Mouse (Mus musculus): ENCODE measurements at regions not wholly inside any gene's neighbourhood (a gene's known extent, or its start where the extent isn't known, plus 50 kb on each side); places are given as distances from the start of the nearest gene placed in this dataset.

GRCm38 (mm10) chr9:15175866-15176265 is 63.0 kb upstream of the Vstm5 start:
- 100% methylated on average over 1 of the region's 1 CpGs for WGBS
- Histone ChIP-seq H3K36me3 (ENCODE audit: insufficient read depth, low read length) (no peaks in the 10 kb centered on the region), H3K9me3 (ENCODE audit: low read length) (no peaks in the 10 kb centered on the region), H3K4me3 (ENCODE audit: low read length) (no peak overlapping the region), H3K4me1 (ENCODE audit: insufficient read depth, low read length) (no peaks in the 10 kb centered on the region), H3K4me2 (replicated peaks; ENCODE audit: low read depth, low read length) (no peak overlapping the region), H3K27me3 (ENCODE audit: insufficient read depth, low read length) (no peaks in the 10 kb centered on the region), H3K9ac (replicated peaks; ENCODE audit: low read length) (no peak overlapping the region), H3K27ac (ENCODE audit: low read length) (no peak overlapping the region)
- ATAC-seq (ENCODE audit: low FRiP score, low TSS enrichment): no peak

GRCm38 (mm10) chr9:15175412-15175811 is 63.4 kb upstream of the Vstm5 start:
- H3K9me3 ChIP-seq (ENCODE audit: low read length): no peaks in the 10 kb centered on the region
- WGBS: 95% methylated on average over 1 of the region's 1 CpGs
- no peak overlapping the region for H3K4me3 ChIP-seq (ENCODE audit: low read length)
- H3K27ac ChIP-seq (ENCODE audit: low read length): no peak overlapping the region
- no peak overlapping the region for H3K9ac ChIP-seq (replicated peaks; ENCODE audit: low read length)
- no peaks in the 10 kb centered on the region for H3K36me3 ChIP-seq (ENCODE audit: insufficient read depth, low read length)
- no peak for ATAC-seq (ENCODE audit: low FRiP score, low TSS enrichment)
- no peaks in the 10 kb centered on the region for H3K4me1 ChIP-seq (ENCODE audit: insufficient read depth, low read length)
- H3K27me3 ChIP-seq (ENCODE audit: insufficient read depth, low read length): no peaks in the 10 kb centered on the region
- H3K4me2 ChIP-seq (replicated peaks; ENCODE audit: low read depth, low read length): no peak overlapping the region

GRCm38 (mm10) chr9:15170911-15171310 is 59.0 kb upstream of the Hephl1 start:
- H3K9me3 ChIP-seq (ENCODE audit: low read length): no peaks in the 10 kb centered on the region
- 30% methylated on average over 3 of the region's 3 CpGs for WGBS
- H3K36me3 ChIP-seq (ENCODE audit: insufficient read depth, low read length): no peaks in the 10 kb centered on the region
- H3K4me3 ChIP-seq (ENCODE audit: low read length): no peak overlapping the region
- H3K4me2 ChIP-seq (replicated peaks; ENCODE audit: low read depth, low read length): no peak overlapping the region
- no peaks in the 10 kb centered on the region for H3K27me3 ChIP-seq (ENCODE audit: insufficient read depth, low read length)
- no peak; the same call in 1 of the 2 replicates for ATAC-seq (ENCODE audit: low FRiP score, low TSS enrichment)
- no peak overlapping the region for H3K9ac ChIP-seq (replicated peaks; ENCODE audit: low read length)
- no peaks in the 10 kb centered on the region for H3K4me1 ChIP-seq (ENCODE audit: insufficient read depth, low read length)
- no peak overlapping the region for H3K27ac ChIP-seq (ENCODE audit: low read length)

DNA sequence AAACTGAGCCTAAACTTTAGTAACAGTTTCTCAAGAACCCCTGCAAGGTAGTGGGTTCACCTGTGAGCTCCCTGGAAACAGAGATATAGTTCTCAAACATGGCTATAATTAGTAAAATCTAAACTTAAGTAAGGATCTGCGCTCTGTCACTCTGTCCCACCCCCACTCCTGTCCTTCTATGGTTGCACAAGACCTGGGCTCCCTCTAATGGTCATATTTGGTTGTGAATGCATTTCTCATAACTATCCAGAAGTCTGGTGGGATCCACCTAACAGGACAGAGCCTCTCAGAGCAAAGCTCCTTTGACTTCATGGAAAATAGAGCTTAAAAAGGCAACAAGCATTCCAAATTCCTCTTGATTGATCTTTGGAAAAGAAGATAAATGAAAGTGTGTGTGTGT is 57.8 kb upstream of the Hephl1 start:
- Histone ChIP-seq H3K9ac (replicated peaks; ENCODE audit: low read length) (no peak overlapping the region), H3K27me3 (ENCODE audit: insufficient read depth, low read length) (no peaks in the 10 kb centered on the region), H3K4me3 (ENCODE audit: low read length) (no peak overlapping the region), H3K27ac (ENCODE audit: low read length) (no peak overlapping the region), H3K4me2 (replicated peaks; ENCODE audit: low read depth, low read length) (no peak overlapping the region), H3K36me3 (ENCODE audit: insufficient read depth, low read length) (no peaks in the 10 kb centered on the region), H3K9me3 (ENCODE audit: low read length) (no peaks in the 10 kb centered on the region), H3K4me1 (ENCODE audit: insufficient read depth, low read length) (no peaks in the 10 kb centered on the region)
- WGBS: 72% methylated on average over 1 of the region's 1 CpGs
- 0 out of 2 replicates have a peak, but pooled peaks have one; percentile 70 for ATAC-seq (ENCODE audit: low FRiP score, low TSS enrichment)

DNA sequence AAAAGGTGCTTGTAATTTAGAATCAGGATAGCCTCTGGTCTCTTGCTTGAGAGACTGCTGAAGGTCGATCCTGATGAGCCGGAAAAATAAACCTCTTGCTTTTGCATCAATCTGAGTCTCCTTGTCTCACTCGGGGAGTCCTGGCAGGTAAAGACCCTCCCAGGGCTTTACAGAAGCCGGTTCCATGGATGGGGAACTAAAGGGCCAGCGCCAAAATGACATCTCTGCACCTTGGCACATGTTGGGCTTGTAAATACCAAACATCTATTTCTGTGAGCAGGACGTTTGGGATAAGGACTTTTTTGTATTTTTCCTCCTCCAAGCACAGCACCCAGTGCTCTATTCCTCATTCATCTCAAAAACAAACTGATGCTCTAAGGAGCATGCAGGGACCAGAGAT is 57.1 kb upstream of the Hephl1 start:
- no peaks in the 10 kb centered on the region for H3K4me1 ChIP-seq (ENCODE audit: insufficient read depth, low read length)
- no peaks in the 10 kb centered on the region for H3K9me3 ChIP-seq (ENCODE audit: low read length)
- ATAC-seq (ENCODE audit: low FRiP score, low TSS enrichment): no peak
- no peak overlapping the region for H3K4me2 ChIP-seq (replicated peaks; ENCODE audit: low read depth, low read length)
- H3K36me3 ChIP-seq (ENCODE audit: insufficient read depth, low read length): no peaks in the 10 kb centered on the region
- H3K9ac ChIP-seq (replicated peaks; ENCODE audit: low read length): no peak overlapping the region
- H3K4me3 ChIP-seq (ENCODE audit: low read length): no peak overlapping the region
- H3K27me3 ChIP-seq (ENCODE audit: insufficient read depth, low read length): no peaks in the 10 kb centered on the region
- 82% methylated on average over 6 of the region's 6 CpGs for WGBS
- no peak overlapping the region for H3K27ac ChIP-seq (ENCODE audit: low read length)

GRCm38 (mm10) chr9:15166896-15167295 is 55.0 kb upstream of the Hephl1 start:
- Histone ChIP-seq H3K9ac (replicated peaks; ENCODE audit: low read length) (no peak overlapping the region), H3K27me3 (ENCODE audit: insufficient read depth, low read length) (no peaks in the 10 kb centered on the region), H3K4me2 (replicated peaks; ENCODE audit: low read depth, low read length) (no peak overlapping the region), H3K9me3 (ENCODE audit: low read length) (peaks cover 8% of the 10 kb centered on the region), H3K4me1 (ENCODE audit: insufficient read depth, low read length) (no peaks in the 10 kb centered on the region), H3K4me3 (ENCODE audit: low read length) (no peak overlapping the region), H3K36me3 (ENCODE audit: insufficient read depth, low read length) (no peaks in the 10 kb centered on the region), H3K27ac (ENCODE audit: low read length) (no peak overlapping the region)
- ATAC-seq (ENCODE audit: low FRiP score, low TSS enrichment): no peak
- WGBS: 91% methylated on average over 2 of the region's 2 CpGs

- Histone ChIP-seq H3K27ac (ENCODE audit: low read length) (no peak overlapping the region), H3K9ac (replicated peaks; ENCODE audit: low read length) (no peak overlapping the region), H3K36me3 (ENCODE audit: insufficient read depth, low read length) (no peaks in the 10 kb centered on the region), H3K9me3 (ENCODE audit: low read length) (peaks cover 12% of the 10 kb centered on the region), H3K27me3 (ENCODE audit: insufficient read depth, low read length) (no peaks in the 10 kb centered on the region), H3K4me1 (ENCODE audit: insufficient read depth, low read length) (no peaks in the 10 kb centered on the region), H3K4me2 (replicated peaks; ENCODE audit: low read depth, low read length) (no peak overlapping the region), H3K4me3 (ENCODE audit: low read length) (no peak overlapping the region)
- ATAC-seq (ENCODE audit: low FRiP score, low TSS enrichment): no peak
- WGBS: 94% methylated on average over 4 of the region's 4 CpGs
These were observed 54.6 kb upstream of the Hephl1 start for GRCm38 (mm10) chr9:15166476-15166875.
